Mouse (Mus musculus) limb, embryonic 15.5 days (tissue): Measurements from ENCODE around the gene Tarbp1. TPM values are rescaled to one million over a fixed set of nuclear protein-coding genes. Genes with fewer than 3 reads are reported as not detected.
"Not testable (repeated sequence)": the region's sequence is repeated elsewhere in the genome, so short reads cannot be mapped to it uniquely, and the experiment has no call there.

ENCODE experiments used
- ATAC-seq: fragments of 200-750 bp; cut with Nextera tagmentation; 2 replicates; pipeline ENCODE4 v1.8.0; 2017; ENCODE audit warnings: low read depth, moderate TSS enrichment; ENCODE audit not compliant: insufficient number of reproducible peaks, low FRiP score, low TSS enrichment
- H3K27ac ChIP-seq: fragments of 300-500 bp; sonication (generic); 2 replicates; pipeline ENCODE4 v1.5.1; 2015; ENCODE audit warnings: moderate library complexity, mild to moderate bottlenecking, inconsistent platforms
- H3K27me3 ChIP-seq: fragments of 300-500 bp; sonication (generic); 2 replicates; pipeline ENCODE4 v1.6.1; 2015; ENCODE audit warnings: inconsistent platforms
- H3K36me3 ChIP-seq: fragments of 300-500 bp; sonication (generic); 2 replicates; pipeline ENCODE4 v1.6.1; 2015; ENCODE audit warnings: inconsistent platforms
- H3K4me1 ChIP-seq: fragments of 300-500 bp; sonication (generic); 2 replicates; pipeline ENCODE4 v1.6.1; 2015; ENCODE audit warnings: inconsistent platforms
- H3K4me2 ChIP-seq: fragments of 300-500 bp; sonication (generic); 2 replicates; pipeline ENCODE4 v1.6.1; 2015; ENCODE audit warnings: mild to moderate bottlenecking, inconsistent platforms
- H3K4me3 ChIP-seq: fragments of 300-500 bp; sonication (generic); 2 replicates; pipeline ENCODE4 v1.5.1; 2015; ENCODE audit warnings: mild to moderate bottlenecking, inconsistent platforms
- H3K9ac ChIP-seq: fragments of 300-500 bp; sonication (generic); 2 replicates; pipeline ENCODE4 v1.6.1; 2015; ENCODE audit warnings: inconsistent platforms
- H3K9me3 ChIP-seq: fragments of 300-500 bp; sonication (generic); 2 replicates; pipeline ENCODE4 v1.6.1; 2016; ENCODE audit warnings: inconsistent platforms
- WGBS: fragments of 180-500 bp; shearing (Covaris S2); methylation state at CpG from one replicate; pipeline ENCODE4 v1.1.7; 2015; 5-methylcytosine and 5-hydroxymethylcytosine counted together
- polyA plus RNA-seq: library from polyadenylated mRNA; unstranded; fragments of >200 nt; fragmentation: Nextera tagmentation; extraction: Ambion mirVana; gene quantifications from 2 replicates; pipeline ENCODE4 v1.2.1, GENCODE M21; 2015

Tarbp1 gene
- polyA plus RNA-seq, 1 experiment from 2014 or later = 2.5 TPM

- ATAC-seq = no peak
- Histone ChIP-seq H3K4me1 (no peaks in the 10 kb centered on the region), H3K27me3 (no peaks in the 10 kb centered on the region), H3K4me3 (no peak overlapping the region), H3K27ac (no peak overlapping the region), H3K9me3 (no peaks in the 10 kb centered on the region), H3K36me3 (peaks cover 78% of the 10 kb centered on the region), H3K4me2 (no peak overlapping the region), H3K9ac (no peak overlapping the region)
- WGBS = 86% methylated on average over 7 of the region's 7 CpGs
These were observed 41.0 kb downstream of the Tarbp1 start for GRCm38 (mm10) chr8:126433827-126434226.

GRCm38 (mm10) chr8:126429635-126430034 lies 45.2 kb downstream of the Tarbp1 start:
- Histone ChIP-seq H3K27me3 (no peaks in the 10 kb centered on the region), H3K9ac (no peak overlapping the region), H3K27ac (no peak overlapping the region), H3K36me3 (peaks cover 75% of the 10 kb centered on the region), H3K4me1 (no peaks in the 10 kb centered on the region), H3K4me2 (no peak overlapping the region), H3K9me3 (no peaks in the 10 kb centered on the region), H3K4me3 (no peak overlapping the region)
- no peak for ATAC-seq
- WGBS = 88% methylated on average over 5 of the region's 5 CpGs

- H3K27ac ChIP-seq = no peak overlapping the region
- no peak overlapping the region for H3K4me3 ChIP-seq
- H3K36me3 ChIP-seq = peaks cover 42% of the 10 kb centered on the region
- H3K9ac ChIP-seq = no peak overlapping the region
- H3K9me3 ChIP-seq = no peaks in the 10 kb centered on the region
- WGBS = 87% methylated on average over 1 of the region's 1 CpGs
- H3K27me3 ChIP-seq = no peaks in the 10 kb centered on the region
- H3K4me2 ChIP-seq = no peak overlapping the region
- no peak for ATAC-seq
- H3K4me1 ChIP-seq = peaks cover 8% of the 10 kb centered on the region
These were observed 49.9 kb downstream of the Tarbp1 start for GRCm38 (mm10) chr8:126424946-126425345.

GRCm38 (mm10) chr8:126424163-126424562 lies 50.7 kb downstream of the Tarbp1 start:
- no peak for ATAC-seq
- Histone ChIP-seq H3K9ac (no peak overlapping the region), H3K9me3 (no peaks in the 10 kb centered on the region), H3K4me2 (no peak overlapping the region), H3K4me1 (peaks cover 8% of the 10 kb centered on the region), H3K27ac (no peak overlapping the region), H3K27me3 (no peaks in the 10 kb centered on the region), H3K36me3 (peaks cover 35% of the 10 kb centered on the region), H3K4me3 (no peak overlapping the region)
- WGBS = 97% methylated on average over 4 of the region's 4 CpGs

- WGBS = 5% methylated on average over 9 of the region's 9 CpGs
- Histone ChIP-seq H3K9me3 (no peaks in the 10 kb centered on the region), H3K9ac (peak overlapping the region; percentile 68), H3K27ac (peak overlapping the region; percentile 75), H3K4me2 (peak overlapping the region; percentile 74), H3K27me3 (no peaks in the 10 kb centered on the region), H3K4me1 (peaks cover 8% of the 10 kb centered on the region), H3K4me3 (peak overlapping the region; percentile 65), H3K36me3 (peaks cover 23% of the 10 kb centered on the region)
- peak; percentile 53 for ATAC-seq
These were observed 52.0 kb downstream of the Tarbp1 start for GRCm38 (mm10) chr8:126422920-126423300.

- peak; percentile 95 for ATAC-seq
- WGBS = under 1% methylated on average over 61 of the region's 61 CpGs
These were observed 52.5 kb downstream of the Tarbp1 start, which contains the start of gene Coa6 for GRCm38 (mm10) chr8:126422174-126422919. TSS of gene Coa6 (plus strand) at chr8:126422515.

GRCm38 (mm10) chr8:126420834-126421233 lies 54.0 kb downstream of the Tarbp1 start:
- peaks cover 8% of the 10 kb centered on the region for H3K4me1 ChIP-seq
- no peak overlapping the region for H3K9ac ChIP-seq
- H3K27me3 ChIP-seq = no peaks in the 10 kb centered on the region
- H3K9me3 ChIP-seq = no peaks in the 10 kb centered on the region
- no peak for ATAC-seq
- 75% methylated on average over 3 of the region's 3 CpGs for WGBS
- no peak overlapping the region for H3K4me2 ChIP-seq
- H3K4me3 ChIP-seq = no peak overlapping the region
- H3K27ac ChIP-seq = no peak overlapping the region
- peaks cover 2% of the 10 kb centered on the region for H3K36me3 ChIP-seq

More at GRCm38 (mm10) chr8:126422174-126422919, 52.5 kb downstream of the Tarbp1 start, which contains the start of gene Coa6:
- H3K4me1 ChIP-seq = peaks cover 8% of the 10 kb centered on the region
- no peaks in the 10 kb centered on the region for H3K27me3 ChIP-seq
- peak within 1 kb of the TSS; percentile 74 for H3K4me2 ChIP-seq
- H3K36me3 ChIP-seq = peaks cover 17% of the 10 kb centered on the region
- H3K27ac ChIP-seq = peak within 1 kb of the TSS; percentile 75
- peak within 1 kb of the TSS; percentile 65 for H3K4me3 ChIP-seq
- peak within 1 kb of the TSS; percentile 68 for H3K9ac ChIP-seq
- no peaks in the 10 kb centered on the region for H3K9me3 ChIP-seq

GRCm38 (mm10) chr8:126405030-126405429 lies 69.8 kb downstream of the Tarbp1 start:
- ATAC-seq = no peak

GRCm38 (mm10) chr8:126404550-126404949 lies 70.3 kb downstream of the Tarbp1 start:
- not testable (repeated sequence) for H3K27ac ChIP-seq, H3K4me3 ChIP-seq, H3K27me3 ChIP-seq, H3K36me3 ChIP-seq, H3K9ac ChIP-seq, H3K9me3 ChIP-seq, H3K4me1 ChIP-seq, H3K4me2 ChIP-seq, ATAC-seq

More at GRCm38 (mm10) chr8:126405030-126405429, 69.8 kb downstream of the Tarbp1 start:
- Histone ChIP-seq H3K27ac (no peak overlapping the region), H3K27me3 (no peaks in the 10 kb centered on the region), H3K4me1 (no peaks in the 10 kb centered on the region), H3K36me3 (no peaks in the 10 kb centered on the region), H3K9ac (no peak overlapping the region), H3K9me3 (no peaks in the 10 kb centered on the region), H3K4me2 (no peak overlapping the region), H3K4me3 (no peak overlapping the region)
- 71% methylated on average over 4 of the region's 4 CpGs for WGBS

GRCm38 (mm10) chr8:126398349-126398748 lies 76.5 kb downstream of the Tarbp1 start:
- H3K4me1 ChIP-seq = no peaks in the 10 kb centered on the region
- H3K9ac ChIP-seq = no peak overlapping the region
- no peaks in the 10 kb centered on the region for H3K36me3 ChIP-seq
- H3K4me2 ChIP-seq = no peak overlapping the region
- H3K27me3 ChIP-seq = no peaks in the 10 kb centered on the region
- no peak for ATAC-seq
- no peak overlapping the region for H3K27ac ChIP-seq
- no peak overlapping the region for H3K4me3 ChIP-seq
- H3K9me3 ChIP-seq = no peaks in the 10 kb centered on the region
- 76% methylated on average over 3 of the region's 3 CpGs for whole genome bisulfite sequencing

- no peak for ATAC-seq
- no peak overlapping the region for H3K9ac ChIP-seq
- peaks cover 4% of the 10 kb centered on the region; the same call in 1 of the 2 replicates for H3K4me1 ChIP-seq
- H3K27me3 ChIP-seq = no peaks in the 10 kb centered on the region
- H3K9me3 ChIP-seq = no peaks in the 10 kb centered on the region
- 83% methylated on average over 5 of the region's 5 CpGs for WGBS
- no peak overlapping the region for H3K4me3 ChIP-seq
- no peak overlapping the region for H3K4me2 ChIP-seq
- no peak overlapping the region for H3K27ac ChIP-seq
- H3K36me3 ChIP-seq = no peaks in the 10 kb centered on the region
These were observed 78.9 kb downstream of the Tarbp1 start for GRCm38 (mm10) chr8:126395917-126396316.

GRCm38 (mm10) chr8:126395386-126395785 lies 79.5 kb downstream of the Tarbp1 start:
- Histone ChIP-seq H3K4me2 (no peak overlapping the region), H3K27ac (no peak overlapping the region), H3K27me3 (no peaks in the 10 kb centered on the region), H3K9me3 (no peaks in the 10 kb centered on the region), H3K36me3 (no peaks in the 10 kb centered on the region), H3K4me1 (peaks cover 4% of the 10 kb centered on the region; the same call in 1 of the 2 replicates), H3K9ac (no peak overlapping the region), H3K4me3 (no peak overlapping the region)
- WGBS = 85% methylated on average over 9 of the region's 9 CpGs
- ATAC-seq = no peak
